Mouse (Mus musculus) liver, embryonic 16.5 days (tissue): ENCODE measurements at regions not wholly inside any gene's neighbourhood (a gene's known extent, or its start where the extent isn't known, plus 50 kb on each side); places are given as distances from the start of the nearest gene placed in this dataset.

ENCODE experiments used
- ATAC-seq: fragments of 200-750 bp; cut with Nextera tagmentation; 2 replicates; pipeline ENCODE4 v1.8.0; 2017; ENCODE audit warnings: low read depth, mild to moderate bottlenecking, moderate number of reproducible peaks, moderate library complexity
- H3K27ac ChIP-seq: fragments of 300-500 bp; sonication (generic); 2 replicates; pipeline ENCODE4 v1.5.1; 2014; ENCODE audit warnings: mild to moderate bottlenecking, low read length
- H3K27me3 ChIP-seq: fragments of 300-500 bp; sonication (generic); 2 replicates; pipeline ENCODE4 v1.6.1; 2014; ENCODE audit warnings: low read depth, low read length, mixed read lengths; ENCODE audit not compliant: control insufficient read depth, insufficient read depth
- H3K36me3 ChIP-seq: fragments of 300-500 bp; sonication (generic); 2 replicates; pipeline ENCODE4 v1.6.1; 2014; ENCODE audit warnings: mild to moderate bottlenecking; ENCODE audit not compliant: control insufficient read depth, insufficient read depth
- H3K4me1 ChIP-seq: fragments of 300-500 bp; sonication (generic); 2 replicates; pipeline ENCODE4 v1.6.1; 2014; ENCODE audit warnings: low read depth, low read length, mixed read lengths; ENCODE audit not compliant: control insufficient read depth
- H3K4me2 ChIP-seq: fragments of 300-500 bp; sonication (generic); 2 replicates; pipeline ENCODE4 v1.6.1; 2014; ENCODE audit warnings: low read depth, low read length, mixed read lengths
- H3K4me3 ChIP-seq: fragments of 300-500 bp; sonication (generic); 2 replicates; pipeline ENCODE4 v1.5.1; 2014; ENCODE audit warnings: low read depth, mild to moderate bottlenecking, low read length
- H3K9ac ChIP-seq: fragments of 300-500 bp; sonication (generic); 2 replicates; pipeline ENCODE4 v1.6.1; 2014; ENCODE audit warnings: low read depth, low read length
- H3K9me3 ChIP-seq: fragments of 300-500 bp; sonication (generic); replicated peaks from 2 replicates; pipeline ENCODE4 v1.6.1; 2016; ENCODE audit warnings: low read length; ENCODE audit not compliant: control insufficient read depth
- WGBS: fragments of 180-500 bp; shearing (Covaris S2); extraction: QIAGEN DNeasy Blood & Tissue Kit; methylation state at CpG from one replicate; pipeline ENCODE4 v1.1.7; 2014; ENCODE audit not compliant: insufficient replicate concordance; 5-methylcytosine and 5-hydroxymethylcytosine counted together

DNA sequence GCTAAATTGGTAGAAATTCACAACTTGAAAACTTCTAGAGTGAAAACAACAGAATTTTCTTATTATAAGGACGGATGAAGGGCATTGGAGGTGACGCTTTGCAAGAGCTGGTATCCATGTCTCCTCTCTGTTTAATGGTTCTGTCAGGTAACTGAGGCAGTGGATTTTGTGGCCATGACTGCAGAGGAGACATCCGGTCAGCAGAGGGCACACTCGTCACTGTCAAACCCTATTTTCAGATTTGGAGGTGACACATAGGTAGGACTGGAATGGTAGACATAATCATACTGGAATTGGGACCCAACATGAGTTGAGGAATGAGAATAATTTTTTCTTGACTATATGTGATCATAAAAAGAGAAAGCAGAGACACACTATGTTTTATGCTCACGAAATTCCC, 98.7 kb upstream of the Zic3 start:
- Histone ChIP-seq H3K4me2 (no peak overlapping the region), H3K27ac (no peak overlapping the region), H3K4me1 (no peaks in the 10 kb centered on the region), H3K9me3 (no peaks in the 10 kb centered on the region), H3K36me3 (no peaks in the 10 kb centered on the region), H3K27me3 (peaks cover 34% of the 10 kb centered on the region), H3K9ac (no peak overlapping the region), H3K4me3 (no peak overlapping the region)
- ATAC-seq: no peak
- WGBS: 24% methylated on average over 5 of the region's 5 CpGs

DNA sequence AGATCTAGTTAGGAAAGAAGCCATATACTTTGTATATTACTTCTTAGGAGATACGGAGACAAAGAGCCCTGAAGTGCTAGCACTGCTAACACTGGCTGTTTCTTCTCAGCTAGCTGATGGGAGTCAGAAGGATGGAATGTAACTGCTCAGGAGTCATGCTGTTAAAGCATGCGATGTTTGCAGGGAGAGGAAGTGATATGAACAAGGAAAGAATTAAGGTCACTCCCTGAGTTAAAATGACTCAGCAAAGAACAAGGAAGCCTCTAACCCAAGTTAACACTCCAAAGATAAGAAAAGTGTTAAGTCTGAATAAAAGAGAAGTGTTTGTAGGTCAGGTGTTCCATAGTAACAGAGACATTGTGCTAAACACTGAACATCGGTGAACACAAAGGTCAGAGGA, 86.9 kb upstream of the Zic3 start:
- Histone ChIP-seq H3K27ac (no peak overlapping the region), H3K4me3 (no peak overlapping the region), H3K4me1 (no peaks in the 10 kb centered on the region), H3K27me3 (no peaks in the 10 kb centered on the region), H3K36me3 (no peaks in the 10 kb centered on the region), H3K9ac (no peak overlapping the region), H3K9me3 (no peaks in the 10 kb centered on the region), H3K4me2 (no peak overlapping the region)
- no peak for ATAC-seq
- 36% methylated on average over 3 of the region's 3 CpGs for WGBS

DNA sequence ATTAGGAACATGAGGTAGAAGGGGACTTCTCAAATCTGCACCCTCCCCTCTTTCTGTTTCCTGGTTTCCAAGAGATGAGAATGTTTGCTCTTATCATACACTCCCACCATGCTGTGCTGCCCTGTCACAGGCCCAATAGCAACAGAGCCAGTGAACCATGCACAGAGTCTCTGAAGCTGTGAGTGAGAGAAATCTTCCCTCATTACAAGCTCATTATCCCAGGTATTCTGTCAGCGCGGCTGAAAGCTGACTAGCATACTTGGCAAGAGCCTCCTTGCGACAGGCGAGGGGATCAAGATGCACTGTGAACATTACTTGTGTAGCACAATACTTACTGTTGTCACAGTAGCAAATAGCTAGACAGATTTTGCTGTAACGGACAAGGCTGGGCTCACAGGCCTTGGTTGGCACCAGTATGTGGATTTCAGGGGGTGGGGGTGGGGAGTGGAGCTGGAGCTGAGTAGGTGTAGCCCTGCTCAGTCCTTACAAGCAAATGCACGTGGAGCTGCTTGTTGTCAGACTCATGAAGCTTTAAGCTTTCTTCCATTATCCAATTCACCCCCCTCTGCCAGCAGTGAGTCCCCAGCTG, 84.2 kb upstream of the Zic3 start:
- 52% methylated on average over 6 of the region's 6 CpGs for WGBS
- no peak overlapping the region for H3K27ac ChIP-seq
- no peak for ATAC-seq
- no peak overlapping the region for H3K4me3 ChIP-seq
- no peak overlapping the region for H3K9ac ChIP-seq
- H3K9me3 ChIP-seq: no peaks in the 10 kb centered on the region
- no peaks in the 10 kb centered on the region for H3K27me3 ChIP-seq
- no peaks in the 10 kb centered on the region for H3K36me3 ChIP-seq
- no peak overlapping the region for H3K4me2 ChIP-seq
- no peaks in the 10 kb centered on the region for H3K4me1 ChIP-seq

DNA sequence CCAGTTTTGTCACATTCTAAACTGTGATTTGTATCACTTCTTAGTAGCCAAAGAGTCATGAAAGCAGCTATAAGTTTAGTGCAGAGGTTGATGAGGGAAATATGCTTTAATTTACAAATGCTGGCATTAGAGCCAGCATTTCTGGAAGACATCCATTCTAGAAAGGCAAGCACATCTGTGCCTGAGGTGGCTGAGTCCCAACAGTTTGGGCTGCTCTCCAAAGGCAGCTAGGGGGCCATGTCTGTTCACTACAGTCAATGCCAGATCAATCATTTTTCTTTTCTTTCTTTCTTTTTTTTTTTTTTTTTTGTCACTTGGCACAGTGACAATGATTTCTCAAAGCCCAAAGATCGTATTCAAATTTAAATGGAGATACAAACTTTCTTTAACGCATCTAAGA, 71.6 kb upstream of the Zic3 start:
- Histone ChIP-seq H3K27ac (no peak overlapping the region), H3K4me2 (no peak overlapping the region), H3K4me1 (no peaks in the 10 kb centered on the region), H3K36me3 (no peaks in the 10 kb centered on the region), H3K9me3 (no peaks in the 10 kb centered on the region), H3K4me3 (no peak overlapping the region), H3K27me3 (no peaks in the 10 kb centered on the region), H3K9ac (no peak overlapping the region)
- 37% methylated on average over 2 of the region's 2 CpGs for WGBS
- ATAC-seq: no peak

DNA sequence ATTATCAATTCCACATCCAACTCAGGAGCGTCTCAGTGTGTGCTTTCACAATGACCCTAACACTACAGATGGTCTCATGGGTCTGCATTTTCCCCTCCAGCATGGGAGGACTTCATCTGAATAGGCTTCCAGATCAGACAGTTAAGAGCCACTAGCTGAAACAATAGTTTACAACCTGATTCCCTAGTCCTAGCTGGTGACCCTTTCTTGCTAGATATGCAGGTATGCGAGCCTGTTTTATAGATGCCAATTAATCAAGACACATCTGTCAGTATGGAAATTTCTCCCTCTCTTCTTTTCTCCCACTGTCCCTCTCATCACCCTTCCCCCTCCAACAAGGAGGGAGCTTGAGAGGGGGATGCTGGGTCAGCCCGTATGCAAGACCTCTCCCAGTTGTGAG, 71.2 kb upstream of the Zic3 start:
- ATAC-seq: no peak
- no peak overlapping the region for H3K27ac ChIP-seq
- 29% methylated on average over 3 of the region's 3 CpGs for WGBS
- H3K36me3 ChIP-seq: no peaks in the 10 kb centered on the region
- H3K4me2 ChIP-seq: no peak overlapping the region
- H3K9ac ChIP-seq: no peak overlapping the region
- no peaks in the 10 kb centered on the region for H3K9me3 ChIP-seq
- no peaks in the 10 kb centered on the region for H3K27me3 ChIP-seq
- H3K4me1 ChIP-seq: no peaks in the 10 kb centered on the region
- H3K4me3 ChIP-seq: no peak overlapping the region

DNA sequence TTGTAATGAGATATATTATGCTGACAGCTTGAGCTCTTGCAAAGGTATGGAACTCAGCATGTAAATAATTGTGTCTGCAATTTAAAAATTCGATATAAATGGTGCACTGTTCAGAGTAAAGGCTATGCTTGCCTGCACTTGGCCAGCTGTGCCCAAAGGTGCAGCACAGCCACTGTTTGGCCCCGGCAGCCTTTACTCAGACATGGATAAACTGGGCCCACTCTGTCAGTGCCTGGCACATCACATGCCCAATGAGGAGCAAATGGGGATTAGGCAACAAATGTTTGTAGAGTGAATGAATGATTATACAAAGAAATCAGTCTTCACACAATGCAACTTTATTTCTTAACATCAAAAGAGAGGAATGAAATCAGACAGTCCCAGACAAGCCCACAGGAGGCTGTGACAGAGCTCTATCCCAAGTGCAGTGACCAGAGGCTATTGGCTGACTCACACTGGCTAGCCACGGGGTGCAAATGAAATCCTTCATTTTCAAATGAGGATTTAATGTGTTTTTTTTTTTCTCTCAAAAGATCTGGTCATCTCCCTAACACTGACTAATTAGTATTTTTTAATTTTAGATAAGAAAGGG, 67.8 kb upstream of the Zic3 start:
- Histone ChIP-seq H3K4me1 (no peaks in the 10 kb centered on the region), H3K27ac (no peak overlapping the region), H3K9ac (no peak overlapping the region), H3K36me3 (no peaks in the 10 kb centered on the region), H3K4me3 (no peak overlapping the region), H3K4me2 (no peak overlapping the region), H3K27me3 (no peaks in the 10 kb centered on the region), H3K9me3 (no peaks in the 10 kb centered on the region)
- no peak for ATAC-seq
- 27% methylated on average over 3 of the region's 3 CpGs for WGBS
